Mouse (Mus musculus) liver, embryonic 14.5 days (tissue): ENCODE results near the gene Cyp2s1. TPM values are rescaled to one million over a fixed set of nuclear protein-coding genes. Genes with fewer than 3 reads are reported as not detected.

Experiments
- ATAC-seq: fragments of 200-750 bp; cut with Nextera tagmentation; 2 replicates; pipeline ENCODE4 v1.8.0; 2017; ENCODE audit warnings: moderate number of reproducible peaks, mild to moderate bottlenecking, moderate library complexity; ENCODE audit not compliant: insufficient read depth
- DNase-seq, 3 experiments: peaks; one replicate each; pipeline ENCODE4 v3.0.0-alpha.2; 2012 to 2013; ENCODE audit warnings: low read depth in 3 of 3, low spot score in 3 of 3
- H3K27ac ChIP-seq: fragments of 300-500 bp; sonication (generic); 2 replicates; pipeline ENCODE4 v1.5.1; 2014; ENCODE audit warnings: moderate library complexity, mild to moderate bottlenecking, control low read depth, inconsistent platforms
- H3K27me3 ChIP-seq: fragments of 300-500 bp; sonication (generic); 2 replicates; pipeline ENCODE4 v1.6.1; 2014; ENCODE audit warnings: mild to moderate bottlenecking, low read length, moderate library complexity; ENCODE audit not compliant: control insufficient read depth, insufficient read depth
- H3K36me3 ChIP-seq: fragments of 300-500 bp; sonication (generic); replicated peaks from 2 replicates; pipeline ENCODE4 v1.6.1; 2014; ENCODE audit warnings: low read depth; ENCODE audit not compliant: control insufficient read depth, insufficient read depth
- H3K4me1 ChIP-seq, 2 experiments: fragments of 200-500 bp in 1 of 2; fragments of 300-500 bp in 1 of 2; sonication (generic) in 1 of 2; replicated peaks; 2 replicates each; pipeline ENCODE4 v1.6.1; 2012 to 2014; ENCODE audit warnings: antibody characterized with exemption in 1 of 2, inconsistent platforms in 1 of 2, low read length in 1 of 2; ENCODE audit not compliant: control insufficient read depth in 2 of 2, insufficient read depth in 2 of 2
- H3K4me2 ChIP-seq: fragments of 300-500 bp; sonication (generic); 2 replicates; pipeline ENCODE4 v1.6.1; 2014; ENCODE audit warnings: low read depth, mild to moderate bottlenecking, control low read depth, moderate library complexity
- H3K4me3 ChIP-seq, 2 experiments: fragments of 200-500 bp in 1 of 2; fragments of 300-500 bp in 1 of 2; sonication (generic) in 1 of 2; 2 replicates each; pipeline ENCODE4 v1.5.1; 2012 to 2014; ENCODE audit warnings: low read depth in 2 of 2, low read length in 2 of 2, mild to moderate bottlenecking in 2 of 2, control low read depth in 1 of 2, inconsistent platforms in 1 of 2, moderate library complexity in 1 of 2; ENCODE audit not compliant: insufficient read depth in 1 of 2
- H3K9ac ChIP-seq: fragments of 300-500 bp; sonication (generic); replicated peaks from 2 replicates; pipeline ENCODE4 v1.6.1; 2014; ENCODE audit warnings: mild to moderate bottlenecking, control low read depth, moderate library complexity
- H3K9me3 ChIP-seq: fragments of 300-500 bp; sonication (generic); 2 replicates; pipeline ENCODE4 v1.6.1; 2016; ENCODE audit warnings: low read length, mixed read lengths; ENCODE audit not compliant: control insufficient read depth
- CTCF ChIP-seq: IDR thresholded peaks from 2 replicates; pipeline ENCODE4 v1.5.1; 2016; ENCODE audit warnings: antibody characterized with exemption, low read depth, control low read depth
- EP300 ChIP-seq: IDR thresholded peaks from 2 replicates; pipeline ENCODE4 v1.6.1; 2016; ENCODE audit warnings: antibody characterized with exemption, low read depth
- WGBS: fragments of 180-500 bp; shearing (Covaris S2); extraction: QIAGEN DNeasy Blood & Tissue Kit; methylation state at CpG from one replicate; pipeline ENCODE4 v1.1.7; 2014; ENCODE audit not compliant: insufficient replicate concordance; 5-methylcytosine and 5-hydroxymethylcytosine counted together
- polyA plus RNA-seq, 2 experiments: library from polyadenylated mRNA; depleted of rRNA in 1 of 2; stranded (reverse) in 1 of 2; unstranded in 1 of 2; fragments of >200 nt; fragmentation: Nextera tagmentation in 1 of 2; extraction: Ambion mirVana in 1 of 2; gene quantifications; 2 replicates each; pipeline versions ENCODE4 v1.2.1 to v1.2.3; 2012 to 2014

Cyp2s1 gene
- polyA plus RNA-seq, 2 experiments = 0.22 to 0.52 TPM

DNA sequence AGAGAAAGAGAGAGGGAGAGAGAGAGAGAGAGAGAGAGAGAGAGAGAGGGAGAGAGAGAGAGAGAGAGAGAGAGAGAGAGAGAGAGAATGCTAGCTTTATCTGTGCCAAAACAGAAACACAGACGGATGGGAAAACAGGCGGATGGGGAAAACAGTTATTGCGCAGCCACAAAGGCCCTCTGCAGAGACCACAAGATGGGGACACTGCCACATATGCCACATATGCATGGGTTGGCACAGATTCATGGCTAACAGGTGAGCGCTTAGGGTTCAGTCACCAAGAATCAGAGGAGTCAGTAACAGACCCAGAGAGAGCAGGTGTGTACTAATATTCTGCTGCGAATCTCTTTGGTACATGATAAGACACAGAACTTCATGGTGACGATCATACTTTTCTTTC is 34.0 kb downstream of the Cyp2s1 start:
- no peak overlapping the region for H3K4me2 ChIP-seq
- ATAC-seq (no peak), DNase-seq (no peak)
- TF ChIP-seq CTCF (no peak), EP300 (no peak)
- H3K9me3 ChIP-seq = no peaks in the 10 kb centered on the region
- H3K4me3 ChIP-seq = no peak overlapping the region
- peaks cover 0 to 22% of the 10 kb centered on the region in 2 experiments; a peak in 2 of 4 replicates for H3K4me1 ChIP-seq
- no peak overlapping the region for H3K9ac ChIP-seq
- H3K36me3 ChIP-seq = no peaks in the 10 kb centered on the region
- H3K27me3 ChIP-seq = no peaks in the 10 kb centered on the region
- WGBS = 31% methylated on average over 6 of the region's 6 CpGs
- H3K27ac ChIP-seq = no peak overlapping the region

DNA sequence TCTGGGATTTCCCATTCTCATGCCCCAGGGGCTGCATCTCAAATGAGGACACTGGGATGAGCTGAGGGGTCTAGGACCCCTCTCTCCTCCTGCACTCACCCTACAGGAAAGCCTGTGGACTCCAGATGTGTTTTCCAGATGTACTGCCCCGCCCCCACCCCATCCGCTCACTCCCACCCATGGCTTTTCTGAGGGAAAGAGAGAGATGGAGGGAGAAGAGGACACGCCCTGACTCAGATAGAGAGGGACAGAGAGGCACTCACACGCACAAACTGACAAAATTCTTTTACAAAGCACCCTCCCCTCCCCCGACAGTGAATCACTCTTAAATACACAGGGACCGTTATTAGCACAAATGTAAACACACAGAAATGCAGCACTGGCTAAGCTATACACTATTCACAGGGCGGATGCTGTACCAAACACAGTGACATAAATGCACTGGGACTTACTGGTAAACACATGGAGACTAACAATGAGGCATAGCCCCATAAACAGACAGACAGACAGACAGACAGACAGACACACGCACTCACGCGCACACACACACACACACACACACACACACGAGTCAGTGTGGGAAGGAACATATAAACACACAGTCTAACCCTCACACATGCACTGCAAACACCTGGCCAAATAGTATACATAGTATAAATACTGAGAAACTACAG is 34.6 kb downstream of the Cyp2s1 start:
- DNase-seq (no peak), ATAC-seq (peak; percentile 49)
- Histone ChIP-seq H3K27ac (no peak overlapping the region), H3K4me2 (peak overlapping the region; percentile 60), H3K4me1 (peaks cover 0 to 22% of the 10 kb centered on the region in 2 experiments; a peak in 2 of 4 replicates), H3K9me3 (no peaks in the 10 kb centered on the region), H3K9ac (no peak overlapping the region), H3K27me3 (no peaks in the 10 kb centered on the region), H3K4me3 (peak overlapping the region in 1 of 2 experiments; percentile 35; a peak in 2 of 4 replicates), H3K36me3 (no peaks in the 10 kb centered on the region)
- TF ChIP-seq EP300 (no peak), CTCF (no peak)
- 31% methylated on average over 11 of the region's 11 CpGs for WGBS

DNA sequence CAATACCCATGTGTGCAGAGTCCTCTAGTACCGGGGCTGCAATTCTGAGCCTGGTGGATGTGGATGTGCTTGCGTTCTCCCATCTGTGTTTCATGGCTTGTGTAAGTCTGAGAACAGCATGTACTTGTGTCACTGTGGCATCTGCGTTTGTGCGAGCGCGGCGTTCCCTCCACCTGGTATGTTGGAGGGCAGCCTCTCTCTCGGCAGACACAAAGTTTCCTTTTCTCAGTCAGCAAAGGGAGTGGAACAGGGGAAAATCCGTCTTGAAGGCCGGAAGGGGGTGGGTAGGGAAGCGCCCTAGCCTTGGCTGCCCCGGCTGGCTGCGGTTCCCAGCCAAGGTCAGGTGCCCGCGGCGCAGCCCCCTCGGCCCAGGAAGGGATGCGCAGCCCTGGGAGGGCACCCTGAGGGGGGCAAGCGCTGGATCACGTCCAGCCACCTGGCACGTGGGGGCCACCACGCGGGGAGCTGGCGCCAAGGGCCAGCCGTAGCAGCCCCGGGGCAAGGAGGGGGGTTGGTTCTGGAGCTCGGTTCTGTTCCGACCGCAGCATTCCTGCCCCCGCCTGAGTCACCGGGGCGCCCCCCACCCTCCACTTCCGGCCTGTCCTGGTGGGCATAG is 35.3 kb downstream of the Cyp2s1 start:
- no peaks in the 10 kb centered on the region for H3K27me3 ChIP-seq
- peak overlapping the region; percentile 60 for H3K4me2 ChIP-seq
- H3K4me1 ChIP-seq = peaks cover 0 to 22% of the 10 kb centered on the region in 2 experiments; a peak in 2 of 4 replicates
- 0 out of 2 replicates have a peak, but pooled peaks have one; percentile 30 for ATAC-seq
- no peaks in the 10 kb centered on the region for H3K9me3 ChIP-seq
- H3K27ac ChIP-seq = no peak overlapping the region
- no peaks in the 10 kb centered on the region for H3K36me3 ChIP-seq
- H3K9ac ChIP-seq = peak overlapping the region; percentile 47; the same call in 1 of the 2 replicates
- peak overlapping the region in 1 of 2 experiments; percentile 35; a peak in 2 of 4 replicates for H3K4me3 ChIP-seq
- 10% methylated on average over 33 of the region's 33 CpGs for whole genome bisulfite sequencing
- TF ChIP-seq EP300 = no peak
- TF ChIP-seq CTCF = no peak
- no peak for DNase-seq

DNA sequence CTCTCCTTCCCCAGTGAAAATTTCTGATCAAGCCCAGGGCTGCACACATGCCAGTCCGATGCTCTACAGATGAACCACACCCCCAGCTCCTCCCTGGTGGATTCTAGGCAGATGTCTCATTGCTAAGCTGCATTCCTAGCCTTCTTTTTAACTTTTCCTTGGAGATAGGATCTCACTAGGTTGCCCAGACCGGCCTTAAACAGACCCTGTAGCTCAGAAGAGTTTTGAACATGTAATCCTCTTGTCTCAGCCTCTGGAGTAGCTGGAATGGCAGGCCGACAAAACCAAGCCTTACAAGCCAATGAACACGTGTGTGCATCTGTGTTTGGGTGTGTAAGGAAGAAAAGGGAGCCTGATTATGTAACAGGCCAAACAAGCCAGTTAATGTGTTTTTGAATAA is 36.0 kb downstream of the Cyp2s1 start:
- H3K4me1 ChIP-seq = peaks cover 0 to 22% of the 10 kb centered on the region in 2 experiments; a peak in 2 of 4 replicates
- H3K4me2 ChIP-seq = no peak overlapping the region; the same call in 1 of the 2 replicates
- no peaks in the 10 kb centered on the region for H3K9me3 ChIP-seq
- no peaks in the 10 kb centered on the region for H3K27me3 ChIP-seq
- ATAC-seq = 0 out of 2 replicates have a peak, but pooled peaks have one; percentile 23
- no peak for DNase-seq
- no peak overlapping the region for H3K9ac ChIP-seq
- 35% methylated on average over 4 of the region's 4 CpGs for WGBS
- no peak for TF ChIP-seq EP300
- no peak for TF ChIP-seq CTCF
- no peak overlapping the region for H3K4me3 ChIP-seq
- H3K36me3 ChIP-seq = no peaks in the 10 kb centered on the region
- no peak overlapping the region for H3K27ac ChIP-seq

DNA sequence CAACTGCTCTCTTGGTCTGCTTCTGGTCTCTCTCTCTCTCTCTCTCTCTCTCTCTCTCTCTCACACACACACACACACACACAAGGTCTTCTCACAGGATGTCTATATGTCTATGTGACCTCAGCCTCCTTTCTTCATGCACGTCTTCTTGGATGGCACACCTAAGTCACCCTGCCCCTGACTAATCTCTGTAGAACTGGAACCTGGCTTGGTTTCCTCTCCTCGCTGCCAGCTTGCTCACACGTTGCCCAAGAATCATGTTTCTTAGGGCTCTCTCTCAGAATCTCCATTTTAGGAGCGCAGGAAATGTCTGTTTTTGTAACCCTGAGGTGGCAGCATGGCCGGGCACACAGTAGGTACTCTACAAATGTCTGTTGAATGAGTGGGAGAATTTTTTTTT is 36.7 kb downstream of the Cyp2s1 start:
- Histone ChIP-seq H3K27ac (no peak overlapping the region), H3K9ac (no peak overlapping the region), H3K9me3 (no peaks in the 10 kb centered on the region), H3K4me3 (no peak overlapping the region), H3K4me1 (peaks cover 0 to 22% of the 10 kb centered on the region in 2 experiments; a peak in 2 of 4 replicates), H3K36me3 (no peaks in the 10 kb centered on the region), H3K27me3 (no peaks in the 10 kb centered on the region), H3K4me2 (no peak overlapping the region)
- 71% methylated on average over 5 of the region's 5 CpGs for WGBS
- DNase-seq (no peak), ATAC-seq (no peak)
- no peak for TF ChIP-seq CTCF
- no peak for TF ChIP-seq EP300
